Mouse (Mus musculus): ENCODE measurements around the gene Rac1.

DNA sequence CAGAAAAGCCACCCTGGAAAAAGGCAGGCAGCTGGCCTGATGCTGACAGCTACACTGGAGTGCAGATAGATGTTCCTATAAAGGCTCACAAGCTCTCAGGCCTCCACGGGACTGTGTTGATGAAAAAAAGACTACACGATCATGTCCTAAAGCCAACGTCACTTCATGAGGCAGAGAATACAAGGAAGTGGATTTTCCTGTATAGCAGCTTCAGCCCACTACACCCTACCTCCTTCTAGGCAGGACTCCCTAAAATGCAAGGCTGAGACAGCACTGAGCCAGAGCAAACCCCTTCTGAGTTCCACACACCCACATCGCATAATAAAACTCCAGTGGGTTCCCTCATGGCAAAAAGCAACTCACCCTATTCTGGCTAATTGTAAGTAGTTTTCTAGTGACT is 16.3 kb downstream of the Rac1 start:
- TF ChIP-seq CTCF (IDR thresholded peaks at IDR 0.05; ENCODE audit: low read depth, low read length) (no peak), POLR2A (IDR thresholded peaks at IDR 0.05; ENCODE audit: extremely low read depth, insufficient read depth, low read length) (no peak)

Measured in liver, adult 2 months (tissue).